In the genomic region with DNA sequence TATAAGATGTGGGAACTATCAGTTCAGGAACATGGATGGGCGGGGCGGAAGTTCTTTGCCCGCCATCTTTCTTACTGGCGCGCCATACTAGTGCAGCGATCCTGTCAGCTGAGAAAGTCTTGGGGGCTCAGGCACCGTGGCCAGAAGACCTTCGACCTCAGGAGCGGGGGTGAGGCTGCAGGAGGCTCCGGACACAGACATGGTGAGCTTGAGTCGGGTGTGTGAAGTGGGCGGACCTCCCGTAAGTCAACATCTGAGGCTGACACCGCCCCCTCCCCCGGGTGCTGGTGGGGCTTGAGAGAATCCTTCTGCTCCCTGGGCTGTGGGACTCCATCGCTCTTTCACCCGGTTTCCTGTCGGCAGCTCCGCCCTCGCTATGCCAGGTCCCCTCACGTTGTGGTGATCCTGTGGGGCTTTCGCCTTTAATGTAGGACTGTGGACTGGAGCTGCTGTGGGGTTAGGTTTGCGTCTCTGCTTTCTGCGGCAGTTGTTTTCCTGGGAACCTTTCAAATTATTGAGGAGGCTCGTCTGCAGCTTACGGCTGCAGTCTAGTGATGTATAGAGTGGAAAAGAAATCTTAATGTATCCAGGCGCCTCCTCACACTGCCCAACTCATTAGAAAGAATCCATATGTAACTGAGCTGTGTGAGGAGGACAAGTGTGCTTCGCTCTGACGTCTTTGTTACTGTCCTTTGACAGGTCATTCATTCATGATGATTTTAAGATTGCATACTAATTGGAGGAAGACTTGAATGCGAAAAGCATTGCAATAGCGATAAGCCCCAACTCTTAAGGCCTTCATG, we compare ENCODE assay signal across 8 mouse cellular contexts. TPM values are rescaled to one million over a fixed set of nuclear protein-coding genes. Genes with fewer than 3 reads are reported as not detected.
DNase-seq lines count a peak whose midpoint lies in the region; ATAC-seq lines count a peak whose summit lies in the region.

No protein-coding gene starts in this region.

- no peaks in the 10 kb centered on the region for H3K9me3 ChIP-seq in hindbrain, embryonic 15.5 days

- peak overlapping the region; percentile 57 for H3K4me3 ChIP-seq in hindbrain, embryonic 15.5 days

- ATAC-seq in hindbrain, embryonic 15.5 days (ENCODE audit: low FRiP score, low read depth) = peak; percentile 78

- peak overlapping the region; percentile 77 for H3K4me2 ChIP-seq in hindbrain, embryonic 15.5 days

- H3K9ac ChIP-seq in hindbrain, embryonic 15.5 days = peak overlapping the region; percentile 51

- H3K36me3 ChIP-seq in hindbrain, embryonic 15.5 days = no peaks in the 10 kb centered on the region

- WGBS in hindbrain, embryonic 15.5 days = 1% methylated on average over 31 of the region's 31 CpGs

- H3K27me3 ChIP-seq in hindbrain, embryonic 15.5 days = no peaks in the 10 kb centered on the region

- H3K4me1 ChIP-seq in hindbrain, embryonic 15.5 days (replicated peaks) = peaks cover 25% of the 10 kb centered on the region

- peak overlapping the region; percentile 90 for H3K27ac ChIP-seq in hindbrain, embryonic 15.5 days (replicated peaks)

- DNase-seq in ZHBTc4 (ENCODE audit: low read depth, low spot score) = peak; percentile 90
- DNase-seq in cerebellum, postnatal 4 days (ENCODE audit: low spot score in 2 of 2) = peak; percentile 52 to 77
- DNase-seq in gastrocnemius, adult 18-20 months (ENCODE audit: low spot score) = peak; percentile 78
- peak; percentile 82 to 85 for DNase-seq in layer of hippocampus, postnatal 36 days
- DNase-seq in lung, postnatal 25 days (ENCODE audit: low spot score) = peak; percentile 78
- peak; percentile 88 for DNase-seq in retina, embryonic 14.5 days (ENCODE audit: low spot score)
- peak; percentile 71 to 74 for DNase-seq in thymus, postnatal 36 days

RNA-seq across cellular contexts. Expression of a gene that starts 3.5 kb away (rescaled TPM):
- 1 to 10 TPM; 4.5 to 5.6 TPM for total RNA-seq in gastrocnemius, adult 18-20 months (2021)
- 19.1 and 23.9 TPM in 2 replicates for polyA plus RNA-seq in hindbrain, embryonic 15.5 days (2015; fragmentation: Nextera tagmentation; extraction: Ambion mirVana)
- 10 to 100 TPM; 17.8 to 20.2 TPM for total RNA-seq in layer of hippocampus, postnatal 36 days (2021)

RNA-seq across cellular contexts. Expression of a gene that starts 24.7 kb away (rescaled TPM):
- not detected for total RNA-seq in gastrocnemius, adult 18-20 months (2021)
- polyA plus RNA-seq in hindbrain, embryonic 15.5 days (2015; fragmentation: Nextera tagmentation; extraction: Ambion mirVana) = not detected in 2 replicates
- total RNA-seq in layer of hippocampus, postnatal 36 days (2021) = not detected

RNA-seq across cellular contexts. Expression of a gene that starts 46.9 kb away (rescaled TPM):
- under 1 TPM; 0.33 to 0.41 TPM for total RNA-seq in gastrocnemius, adult 18-20 months (2021)
- 0.45 and 0.49 TPM in 2 replicates for polyA plus RNA-seq in hindbrain, embryonic 15.5 days (2015; fragmentation: Nextera tagmentation; extraction: Ambion mirVana)
- total RNA-seq in layer of hippocampus, postnatal 36 days (2021) = 1 to 10 TPM; 3.0 to 4.6 TPM

RNA-seq across cellular contexts. Expression of a gene that starts 59.4 kb away (rescaled TPM):
- total RNA-seq in gastrocnemius, adult 18-20 months (2021) = 1 to 10 TPM; 1.8 to 2.0 TPM
- polyA plus RNA-seq in hindbrain, embryonic 15.5 days (2015; fragmentation: Nextera tagmentation; extraction: Ambion mirVana) = 23.9 and 26.1 TPM in 2 replicates
- 10 to 100 TPM; 19.7 to 24.3 TPM for total RNA-seq in layer of hippocampus, postnatal 36 days (2021)

Comparison
In these comparisons a context has a peak if more than half of its experiments do, and no peak if none do; other contexts are left out.
1. Peak in every context shown above with its lines: DNase-seq, ATAC-seq, H3K4me3 ChIP-seq and H3K27ac ChIP-seq.